Comparison of ENCODE assay signal across 22 mouse cellular contexts in genomic region chr11:44785063-44785462, GRCm38 (mm10).
DNase-seq lines count a peak whose midpoint lies in the region; ATAC-seq lines count a peak whose summit lies in the region.
"Had no signal": no experiment of that assay in that cellular context is flagged by ENCODE, and none has a peak within 500 bp of the region (broad histone marks: within the 10 kb centered on the region; RNA-seq: fewer than 3 reads in every experiment).

No protein-coding gene starts in this region.

- no peaks in the 10 kb centered on the region for H3K36me3 ChIP-seq in forebrain, embryonic 11.5 days (ENCODE audit: control insufficient read depth, insufficient read depth, low read length)
- no peaks in the 10 kb centered on the region for H3K36me3 ChIP-seq in forebrain, embryonic 10.5 days (replicated peaks)
- no peaks in the 10 kb centered on the region for H3K36me3 ChIP-seq in hindbrain, embryonic 16.5 days (ENCODE audit: control insufficient read depth, insufficient read depth, low read length)
- H3K36me3 ChIP-seq: G1E; intestine, embryonic 15.5 days; lung, embryonic 15.5 days; stomach, embryonic 15.5 days had no signal

- H3K9ac ChIP-seq in forebrain, embryonic 11.5 days (ENCODE audit: low read length), result no peak overlapping the region
- H3K9ac ChIP-seq in hindbrain, embryonic 16.5 days (ENCODE audit: low read depth, low read length), result no peak overlapping the region
- H3K9ac ChIP-seq: intestine, embryonic 15.5 days; liver, embryonic 14.5 days; lung, embryonic 15.5 days; stomach, embryonic 15.5 days had no signal

- ATAC-seq in forebrain, embryonic 11.5 days (replicated peaks; ENCODE audit: low FRiP score), result peak; percentile 89
- ATAC-seq in hindbrain, embryonic 16.5 days, result peak; percentile 53
- ATAC-seq: intestine, embryonic 15.5 days had no signal

- no peak for DNase-seq in forebrain, embryonic 11.5 days (ENCODE audit: low spot score)
- no peak for DNase-seq in forebrain, embryonic 10.5 days (ENCODE audit: extremely low spot score, low spot score)
- peak; percentile 43 for DNase-seq in retina, postnatal 1 day
- DNase-seq in retina, embryonic 14.5 days (ENCODE audit: low spot score), result no peak
- DNase-seq in cerebellum, adult 8-10 months, result no peak
- no peak for DNase-seq in spleen, adult 12 weeks (ENCODE audit: low spot score)
- no peak for DNase-seq in gastrocnemius, postnatal 36 days
- DNase-seq: adrenal gland, postnatal 25 days; cerebellum, adult 11-12 months; cerebellum, postnatal 36 days; heart, adult 2 months; heart, postnatal 36 days; kidney, postnatal 4 days; lung, postnatal 4 days; right cerebral cortex, postnatal 25 days; thymus, adult 18-20 months had no signal

- no peak overlapping the region for H3K27ac ChIP-seq in forebrain, embryonic 11.5 days (ENCODE audit: low read depth, low read length)
- no peak overlapping the region for H3K27ac ChIP-seq in forebrain, embryonic 10.5 days
- no peak overlapping the region for H3K27ac ChIP-seq in hindbrain, embryonic 16.5 days (ENCODE audit: low read depth, low read length)
- H3K27ac ChIP-seq: heart, adult 2 months; intestine, embryonic 15.5 days; liver, embryonic 14.5 days; lung, embryonic 15.5 days; stomach, embryonic 15.5 days had no signal

- H3K4me3 ChIP-seq in forebrain, embryonic 11.5 days (ENCODE audit: low read depth, low read length), result no peak overlapping the region
- H3K4me3 ChIP-seq in forebrain, embryonic 10.5 days, result no peak overlapping the region
- no peak overlapping the region for H3K4me3 ChIP-seq in hindbrain, embryonic 16.5 days (ENCODE audit: low read length)
- H3K4me3 ChIP-seq: heart, adult 2 months; intestine, embryonic 15.5 days; lung, embryonic 15.5 days; stomach, embryonic 15.5 days had no signal

- intact Hi-C loops in gastrocnemius, postnatal 36 days (cut with DNase I), result no loop called here

- 28% methylated on average over 7 of the region's 7 CpGs for WGBS in forebrain, embryonic 11.5 days
- WGBS in forebrain, embryonic 10.5 days, result 40% methylated on average over 7 of the region's 7 CpGs
- WGBS in hindbrain, embryonic 16.5 days, result 24% methylated on average over 7 of the region's 7 CpGs

- H3K27me3 ChIP-seq in forebrain, embryonic 11.5 days (ENCODE audit: control insufficient read depth, insufficient read depth, low read length), result peaks cover 67% of the 10 kb centered on the region
- peaks cover 95% of the 10 kb centered on the region for H3K27me3 ChIP-seq in forebrain, embryonic 10.5 days (ENCODE audit: poor library complexity, severe bottlenecking)
- no peaks in the 10 kb centered on the region for H3K27me3 ChIP-seq in hindbrain, embryonic 16.5 days (replicated peaks; ENCODE audit: control insufficient read depth, insufficient read depth, low read length)
- H3K27me3 ChIP-seq: intestine, embryonic 15.5 days; lung, embryonic 15.5 days; stomach, embryonic 15.5 days had no signal

- no peaks in the 10 kb centered on the region for H3K9me3 ChIP-seq in forebrain, embryonic 11.5 days (ENCODE audit: control insufficient read depth, low read length)
- H3K9me3 ChIP-seq in forebrain, embryonic 10.5 days, result no peaks in the 10 kb centered on the region
- H3K9me3 ChIP-seq in hindbrain, embryonic 16.5 days (ENCODE audit: control insufficient read depth, low read length), result no peaks in the 10 kb centered on the region
- H3K9me3 ChIP-seq: G1E; intestine, embryonic 15.5 days; lung, embryonic 15.5 days; stomach, embryonic 15.5 days had no signal

- no peak overlapping the region for H3K4me2 ChIP-seq in forebrain, embryonic 11.5 days (ENCODE audit: low read depth, low read length, severe bottlenecking)
- H3K4me2 ChIP-seq in hindbrain, embryonic 16.5 days (ENCODE audit: low read length), result peak overlapping the region; percentile 3
- H3K4me2 ChIP-seq: intestine, embryonic 15.5 days; lung, embryonic 15.5 days; stomach, embryonic 15.5 days had no signal

- peaks cover 2% of the 10 kb centered on the region; the same call in 1 of the 2 replicates for H3K4me1 ChIP-seq in forebrain, embryonic 11.5 days (replicated peaks; ENCODE audit: control insufficient read depth, insufficient read depth, low read length)
- H3K4me1 ChIP-seq in forebrain, embryonic 10.5 days, result peaks cover 21% of the 10 kb centered on the region
- peaks cover 5% of the 10 kb centered on the region; the same call in 1 of the 2 replicates for H3K4me1 ChIP-seq in hindbrain, embryonic 16.5 days (ENCODE audit: control insufficient read depth, insufficient read depth, low read depth, low read length)
- H3K4me1 ChIP-seq: intestine, embryonic 15.5 days; lung, embryonic 15.5 days; stomach, embryonic 15.5 days had no signal
